Mouse (Mus musculus) A20 (cell line): ENCODE results near the gene B4galnt2.

Source experiments
- DNase-seq: peaks from one replicate; pipeline ENCODE4 v3.0.0-alpha.2; 2011; ENCODE audit warnings: low read depth, low spot score

Gene B4galnt2

GRCm38 (mm10) chr11:95840694-95841497, 73.8 kb downstream of the B4galnt2 start:
- DNase-seq = peak; percentile 54

- peak; percentile 87 for DNase-seq
These were observed 75.5 kb downstream of the B4galnt2 start for GRCm38 (mm10) chr11:95838999-95839868.

- DNase-seq = no peak
These were observed 76.1 kb downstream of the B4galnt2 start for GRCm38 (mm10) chr11:95838598-95838997.

GRCm38 (mm10) chr11:95837059-95837458, 77.6 kb downstream of the B4galnt2 start, which contains the start of gene Gngt2:
TSS of gene Gngt2 (plus strand) at chr11:95837216.
- no peak for DNase-seq

GRCm38 (mm10) chr11:95836433-95836832, 78.3 kb downstream of the B4galnt2 start:
- no peak for DNase-seq

- DNase-seq = no peak
These were observed 78.9 kb downstream of the B4galnt2 start for GRCm38 (mm10) chr11:95835832-95836231.

- DNase-seq = peak; percentile 86
These were observed 79.7 kb downstream of the B4galnt2 start for GRCm38 (mm10) chr11:95834742-95835710.

GRCm38 (mm10) chr11:95834143-95834667, 80.5 kb downstream of the B4galnt2 start:
- DNase-seq = peak; percentile 92

GRCm38 (mm10) chr11:95833631-95834142, 81.0 kb downstream of the B4galnt2 start:
- DNase-seq = no peak

- DNase-seq = no peak
These were observed 81.6 kb downstream of the B4galnt2 start for GRCm38 (mm10) chr11:95833006-95833570.

GRCm38 (mm10) chr11:95832129-95833005, 82.3 kb downstream of the B4galnt2 start:
- no peak for DNase-seq

- DNase-seq = no peak
These were observed 83.0 kb downstream of the B4galnt2 start for GRCm38 (mm10) chr11:95831641-95832040.

- no peak for DNase-seq
These were observed 83.4 kb downstream of the B4galnt2 start for GRCm38 (mm10) chr11:95831276-95831619.

- DNase-seq = no peak
These were observed 84.0 kb downstream of the B4galnt2 start for GRCm38 (mm10) chr11:95830411-95831275.

GRCm38 (mm10) chr11:95829526-95830050, 85.1 kb downstream of the B4galnt2 start:
- DNase-seq = no peak

GRCm38 (mm10) chr11:95828181-95828964, 86.3 kb downstream of the B4galnt2 start:
- DNase-seq = peak; percentile 40

GRCm38 (mm10) chr11:95827464-95828085, 87.1 kb downstream of the B4galnt2 start:
- peak; percentile 69 for DNase-seq
